Mouse (Mus musculus): ENCODE results near the gene Snx29.

The Snx29 gene

DNA sequence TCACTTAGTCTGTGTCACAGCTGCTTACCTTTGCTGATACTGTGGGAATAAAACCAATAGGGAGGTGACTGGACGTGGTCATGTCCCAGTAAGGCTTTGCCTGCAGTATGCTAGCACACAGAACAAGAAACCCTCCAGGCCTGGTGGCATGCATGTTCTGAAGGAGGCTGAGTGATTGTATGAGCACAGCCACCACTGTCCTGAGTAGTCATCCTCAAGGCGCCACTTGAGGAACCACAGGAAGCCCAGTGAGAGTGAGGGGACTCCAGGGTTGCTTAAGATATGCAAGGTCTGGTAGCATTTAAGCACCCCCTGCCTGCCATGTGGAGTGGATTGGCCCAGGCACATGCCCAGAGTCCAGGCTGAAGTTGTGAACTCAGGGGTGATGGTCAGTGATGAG, 430.8 kb downstream of the Snx29 start:
- in situ Hi-C loops (cut with MboI, MseI): no loop called here

DNA sequence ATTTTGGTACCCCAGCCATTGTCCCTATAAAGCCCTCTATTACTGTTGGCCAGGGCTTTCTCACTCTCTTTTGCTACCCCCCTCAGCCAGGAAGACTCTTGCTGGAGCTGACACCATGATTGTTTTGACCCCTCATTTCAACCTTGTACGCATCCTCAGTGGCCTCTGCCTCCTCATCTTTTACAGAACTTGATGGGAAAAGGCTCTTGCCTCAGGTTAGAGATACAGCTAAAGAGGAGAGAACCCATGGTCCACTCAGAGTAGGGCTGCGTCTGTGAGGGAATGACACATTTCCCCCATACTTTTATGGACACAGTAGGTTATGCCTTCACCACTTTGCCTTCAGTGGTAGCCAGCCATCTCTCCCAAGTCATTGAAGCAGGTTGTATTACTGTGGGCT, 431.4 kb downstream of the Snx29 start:
- in situ Hi-C loops (cut with MboI, MseI): no loop called here

DNA sequence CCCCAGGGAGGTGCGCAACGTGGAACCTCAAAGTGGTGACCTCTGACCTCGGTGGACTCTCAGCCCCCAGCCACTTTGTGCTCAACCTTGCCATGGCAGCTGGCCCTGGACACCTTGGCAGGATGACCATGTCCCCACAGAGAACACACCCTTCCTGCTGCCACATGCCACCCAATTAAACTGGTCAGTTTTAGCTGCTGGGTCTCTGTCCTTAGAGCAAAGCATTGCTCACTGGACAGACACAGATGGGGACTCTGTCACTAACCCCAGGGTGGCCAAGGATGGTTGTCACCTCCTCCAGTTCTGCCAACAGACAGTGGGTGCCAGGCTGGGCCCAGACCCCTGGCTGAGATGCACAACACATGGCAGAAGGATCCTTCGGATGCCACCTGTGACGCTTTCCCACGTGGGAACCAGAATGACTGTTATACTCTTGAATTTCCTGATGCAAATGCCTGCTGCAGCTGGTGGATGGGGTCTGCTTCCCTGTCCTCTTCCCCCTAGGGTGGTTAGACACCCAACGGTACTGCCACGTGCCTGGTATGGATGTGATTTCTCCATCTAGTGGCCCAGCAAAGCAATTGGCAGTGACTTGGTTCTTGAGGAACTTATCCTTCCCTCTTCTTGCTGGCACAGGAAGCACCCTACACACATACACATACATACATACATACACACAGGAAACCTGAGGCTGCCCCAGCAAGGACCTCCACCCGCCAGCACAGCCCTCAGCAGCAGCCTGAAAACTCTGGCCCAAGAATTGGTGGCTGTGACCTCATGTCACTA, 432.8 kb downstream of the Snx29 start:
- in situ Hi-C loops (cut with MboI, MseI): no loop called here

DNA sequence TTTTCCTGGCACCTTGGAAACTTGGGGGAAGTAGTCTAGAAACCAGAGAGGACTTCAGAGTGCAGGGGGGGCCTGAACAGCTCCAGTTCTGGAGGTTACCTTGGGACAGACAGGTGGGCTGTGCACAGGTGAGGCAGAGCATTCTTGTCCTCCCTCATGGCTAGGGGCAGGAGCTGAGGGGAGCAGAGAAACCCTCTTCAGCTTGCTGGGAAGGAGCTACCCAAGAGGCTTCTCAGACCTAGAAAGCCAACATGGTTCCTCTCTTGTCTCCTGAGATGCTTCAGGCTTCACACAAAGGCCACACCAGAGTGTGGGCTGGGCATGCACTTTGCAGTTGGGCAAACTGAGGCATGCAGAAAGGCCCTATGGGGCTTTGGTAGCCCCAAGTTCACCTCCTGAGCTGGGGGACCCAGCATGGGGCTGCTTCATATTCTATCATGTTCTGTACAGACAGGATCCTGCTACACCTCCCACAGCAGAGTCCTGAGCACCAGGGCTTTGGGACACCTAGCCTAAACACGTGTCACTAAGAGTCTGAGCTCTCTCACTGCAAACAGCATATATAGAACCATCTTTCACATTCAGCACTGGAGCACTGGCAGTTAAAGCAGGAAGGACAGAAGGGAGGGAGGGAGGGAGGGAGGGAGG, 434.0 kb downstream of the Snx29 start:
- in situ Hi-C loops (cut with MboI, MseI): no loop called here

DNA sequence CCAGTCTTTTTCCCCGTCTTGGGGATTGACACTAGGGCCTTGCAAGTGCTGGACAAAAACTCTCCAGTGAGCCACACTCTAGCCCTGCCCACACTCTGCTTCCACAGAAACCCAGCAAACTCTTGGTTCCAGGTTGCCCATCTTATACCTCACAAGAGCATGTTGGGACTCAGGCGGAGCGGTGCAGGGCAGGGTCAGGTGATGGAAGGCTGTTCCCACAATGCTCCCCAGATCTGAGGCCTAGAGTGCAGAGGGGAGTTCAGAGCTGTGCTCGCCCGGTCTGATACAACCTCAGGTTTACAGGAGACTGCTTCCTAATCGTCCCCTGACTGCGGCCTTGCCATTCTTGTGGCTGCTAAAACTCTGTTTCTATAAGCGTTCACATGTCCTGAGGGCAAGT, 434.8 kb downstream of the Snx29 start:
- in situ Hi-C loops (cut with MboI, MseI): no loop called here

DNA sequence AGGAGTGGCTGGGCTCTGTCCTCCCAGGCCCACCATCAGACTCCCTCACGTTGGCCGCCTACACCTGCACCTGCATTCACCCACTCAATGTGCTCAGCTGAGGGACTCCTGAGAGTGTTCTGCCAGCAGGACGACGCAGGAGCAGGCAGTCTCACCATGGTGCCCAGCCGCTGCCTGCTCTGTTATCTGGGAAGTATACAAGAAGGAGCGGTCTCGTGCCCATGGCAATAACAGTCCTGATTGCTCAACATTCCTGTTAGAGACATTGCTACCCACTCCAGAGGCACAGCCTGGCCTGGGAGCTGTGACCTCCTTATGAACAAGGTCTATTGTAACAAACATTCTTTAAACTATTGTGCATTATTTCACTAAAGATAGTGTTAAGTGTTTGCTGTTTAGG, 435.2 kb downstream of the Snx29 start:
- in situ Hi-C loops (cut with MboI, MseI): no loop called here

DNA sequence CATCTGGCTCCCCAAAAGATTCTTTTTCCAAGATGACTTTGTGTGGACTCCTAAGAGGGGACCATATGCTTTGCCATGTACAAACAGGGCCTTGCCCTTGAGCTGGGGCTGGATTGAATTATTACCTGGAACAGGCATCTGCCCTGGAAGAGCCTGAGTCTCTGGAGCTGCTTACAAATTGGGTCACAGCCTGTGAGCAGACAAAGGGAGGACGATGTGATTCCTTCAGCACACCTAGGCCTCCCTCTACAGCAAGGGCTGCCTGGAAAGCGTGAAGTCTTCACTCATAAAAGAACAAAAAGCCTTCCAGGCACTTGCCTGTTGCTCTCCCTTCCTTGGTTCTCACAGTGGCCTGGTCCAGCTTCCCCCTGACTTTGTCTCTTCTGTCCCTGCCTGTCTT, 449.6 kb downstream of the Snx29 start:
- in situ Hi-C loops (cut with MboI, MseI): no loop called here

DNA sequence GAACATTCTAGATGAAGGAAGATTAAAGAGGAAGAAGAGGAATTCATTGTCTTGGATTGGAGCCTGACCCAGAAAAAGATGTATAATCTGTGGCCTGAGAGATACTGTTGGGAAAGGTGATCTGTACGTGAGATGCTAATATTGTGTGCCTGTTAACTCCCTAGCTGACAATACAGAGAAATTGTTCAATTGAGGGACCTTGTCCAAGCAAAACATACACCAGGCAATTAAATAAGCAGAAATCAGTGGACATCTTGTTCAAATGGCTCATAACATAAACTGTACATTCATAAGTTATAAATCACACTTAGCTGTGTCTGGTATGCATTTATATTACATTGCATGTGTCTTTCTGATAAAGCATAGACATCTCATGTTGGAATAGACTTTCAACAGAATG, 451.6 kb downstream of the Snx29 start:
- in situ Hi-C loops (cut with MboI, MseI): no loop called here

DNA sequence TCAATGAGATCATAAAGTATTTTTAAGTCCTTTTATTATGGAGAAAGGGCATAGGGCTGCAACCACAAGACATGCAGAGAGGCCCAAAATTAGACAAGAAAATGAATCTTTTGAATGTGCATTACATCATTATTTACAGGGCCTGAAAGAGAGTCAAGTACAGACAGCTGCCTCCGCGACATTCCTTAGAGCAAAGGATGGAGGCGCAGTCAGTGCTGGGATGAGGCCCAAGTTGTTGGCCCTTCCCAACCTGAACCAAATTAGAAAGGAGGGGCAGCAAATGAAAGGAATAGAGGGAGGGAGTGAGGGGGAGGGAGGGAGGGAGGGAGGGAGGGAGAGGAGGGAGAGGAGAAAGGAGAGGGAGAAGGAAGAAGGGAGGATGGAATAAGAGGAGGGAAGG, 453.8 kb downstream of the Snx29 start:
- in situ Hi-C loops (cut with MboI, MseI): no loop called here

DNA sequence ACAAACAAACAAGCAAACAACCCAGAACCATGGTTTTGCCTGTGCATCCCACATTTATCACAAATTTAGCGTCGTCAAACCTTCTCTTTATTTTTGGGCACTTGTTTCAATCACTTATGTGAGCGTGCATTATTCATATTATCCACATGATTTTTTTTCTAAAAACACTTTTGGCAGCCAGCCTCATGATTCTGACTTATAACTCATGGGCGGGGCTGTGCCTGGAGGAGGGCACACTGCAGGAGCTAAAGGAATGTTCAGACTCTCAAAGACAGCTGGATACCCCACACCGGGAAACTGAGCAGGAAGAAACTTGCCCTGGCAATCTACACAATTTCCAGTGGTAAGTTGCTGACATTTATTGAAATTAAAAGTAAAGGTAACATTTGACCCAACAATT, 455.5 kb downstream of the Snx29 start:
- in situ Hi-C loops (cut with MboI, MseI): no loop called here

DNA sequence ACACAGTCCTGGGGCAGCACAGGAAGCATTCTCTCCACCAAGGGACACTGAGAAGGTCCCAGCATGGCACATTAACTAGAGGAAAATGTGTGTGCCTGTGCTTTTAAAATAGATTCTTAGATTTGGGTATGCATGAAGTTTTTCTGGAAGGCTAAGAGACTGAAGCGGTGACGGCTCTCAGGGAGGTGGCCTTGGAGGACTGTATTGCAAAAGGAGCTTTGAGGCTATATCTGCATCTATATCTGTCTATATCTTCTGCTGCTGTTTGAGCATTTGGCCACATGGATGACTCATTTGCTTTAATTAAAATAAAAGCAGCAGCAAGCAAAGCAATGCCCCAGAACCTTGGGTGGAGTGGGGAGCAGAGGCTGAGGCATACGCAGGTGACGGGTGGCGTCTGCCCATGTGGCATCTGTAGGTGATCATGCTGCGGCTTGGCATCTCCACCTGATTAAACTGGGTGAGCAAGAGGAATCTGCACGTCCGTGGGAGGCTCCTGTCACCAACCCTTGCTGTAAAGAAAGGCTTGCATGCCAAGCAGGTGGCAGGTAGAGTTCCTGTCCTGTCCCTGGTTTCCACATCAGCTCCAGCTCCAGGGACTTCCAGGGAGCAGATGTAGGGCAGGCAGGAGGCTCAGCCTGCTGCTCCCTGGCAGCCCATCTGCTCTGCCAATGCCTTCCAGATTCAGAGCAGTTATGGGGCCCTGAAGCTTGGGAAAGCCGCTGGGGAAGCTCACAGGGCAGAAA, 456.2 kb downstream of the Snx29 start:
- in situ Hi-C loops (cut with MboI, MseI): no loop called here

DNA sequence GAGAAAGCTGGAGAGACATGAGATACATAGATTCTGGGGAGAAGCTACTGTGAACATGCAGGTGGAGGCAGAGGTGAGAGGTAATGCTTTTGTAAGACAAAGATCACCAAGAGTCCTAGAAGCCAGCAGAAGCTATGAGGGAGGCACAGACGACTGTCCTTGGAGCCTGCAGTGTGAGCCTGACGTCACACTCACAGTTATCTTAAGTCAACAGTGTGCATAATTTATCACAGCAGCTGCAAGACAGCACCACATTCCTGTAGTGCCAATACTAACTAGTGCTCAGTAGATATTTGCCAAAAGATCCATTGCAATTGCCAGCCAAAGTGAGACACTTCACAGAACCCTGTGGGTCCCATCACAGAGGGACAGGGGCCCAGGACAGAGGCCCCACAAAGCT, 459.4 kb downstream of the Snx29 start:
- in situ Hi-C loops (cut with MboI, MseI): no loop called here

DNA sequence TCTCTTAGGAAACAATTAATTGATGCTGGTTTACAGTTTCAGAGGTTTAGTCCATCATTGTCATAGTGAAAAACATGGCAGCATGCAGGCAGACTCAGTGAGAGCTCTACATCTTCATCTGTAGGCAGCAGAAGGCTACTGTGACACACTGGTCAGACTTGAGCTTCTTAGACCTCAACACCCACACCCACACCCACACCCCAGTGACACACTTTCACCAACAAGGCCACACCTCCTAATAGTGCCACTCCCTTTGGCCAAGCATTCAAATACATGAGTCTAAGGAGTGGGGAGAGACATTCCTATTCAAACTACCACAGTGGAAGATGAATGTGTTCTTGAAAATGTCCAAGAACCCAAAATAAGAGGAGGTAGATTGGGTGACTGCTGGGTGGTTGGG, 460.6 kb downstream of the Snx29 start:
- in situ Hi-C loops (cut with MboI, MseI): no loop called here

DNA sequence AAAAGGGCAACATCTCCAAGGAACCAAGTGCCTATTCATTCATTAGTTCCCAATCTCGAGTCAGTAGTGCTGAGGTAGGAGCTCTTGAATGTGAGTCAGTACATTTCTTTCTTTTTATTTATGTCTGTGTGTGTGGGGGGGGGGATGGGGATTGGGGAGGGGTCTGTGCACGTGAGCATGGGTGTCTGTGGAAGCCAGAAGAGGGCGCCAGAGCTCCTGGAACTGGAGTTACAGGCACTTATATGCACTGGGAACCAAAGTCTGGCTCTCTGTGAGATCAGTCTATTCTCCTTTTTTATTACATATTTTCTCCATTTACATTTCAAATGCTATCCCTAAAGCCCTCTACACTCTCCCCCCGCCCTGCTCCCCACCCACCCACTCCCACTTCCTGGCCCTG, 461.6 kb downstream of the Snx29 start:
- in situ Hi-C loops (cut with MboI, MseI): no loop called here

DNA sequence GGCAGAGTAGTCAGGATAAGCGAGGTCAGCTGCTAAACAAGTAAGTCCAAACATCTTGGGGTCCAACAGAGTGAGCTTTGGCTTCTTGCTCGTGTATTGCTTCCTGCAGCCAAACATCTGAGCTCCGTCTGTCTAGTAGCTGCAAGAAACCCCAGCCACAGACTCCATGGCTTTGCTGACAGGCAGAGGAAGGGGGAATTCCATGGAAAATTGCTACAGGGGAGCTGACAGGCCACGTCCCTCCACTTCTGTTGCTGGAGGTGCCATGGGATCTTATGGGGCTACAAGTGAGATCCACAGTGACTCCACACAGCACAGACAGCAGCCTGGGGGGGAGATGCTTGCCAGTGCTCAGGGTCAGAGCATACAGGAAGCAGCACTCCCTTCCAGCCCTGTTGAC, 463.1 kb downstream of the Snx29 start:
- in situ Hi-C loops (cut with MboI, MseI): no loop called here

DNA sequence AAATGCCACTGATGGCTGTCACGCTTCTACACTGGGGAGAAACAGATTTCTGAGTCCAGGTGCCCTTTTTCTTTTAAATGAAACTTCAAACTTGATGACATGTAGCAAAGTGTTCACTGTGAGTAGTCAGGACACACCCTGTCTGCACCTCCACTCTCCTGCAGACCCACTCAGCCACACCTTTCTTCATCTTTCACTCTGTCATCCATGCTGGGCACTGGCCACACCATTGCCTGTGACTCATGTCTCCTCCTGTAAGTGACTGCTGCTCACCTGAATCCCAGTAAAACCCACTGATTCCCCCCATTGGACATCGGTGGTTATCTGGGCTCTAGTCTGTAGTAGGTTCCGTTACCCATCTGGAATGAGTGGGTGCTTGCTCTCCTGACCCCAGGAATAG, 467.8 kb downstream of the Snx29 start:
- in situ Hi-C loops (cut with MboI, MseI): no loop called here

DNA sequence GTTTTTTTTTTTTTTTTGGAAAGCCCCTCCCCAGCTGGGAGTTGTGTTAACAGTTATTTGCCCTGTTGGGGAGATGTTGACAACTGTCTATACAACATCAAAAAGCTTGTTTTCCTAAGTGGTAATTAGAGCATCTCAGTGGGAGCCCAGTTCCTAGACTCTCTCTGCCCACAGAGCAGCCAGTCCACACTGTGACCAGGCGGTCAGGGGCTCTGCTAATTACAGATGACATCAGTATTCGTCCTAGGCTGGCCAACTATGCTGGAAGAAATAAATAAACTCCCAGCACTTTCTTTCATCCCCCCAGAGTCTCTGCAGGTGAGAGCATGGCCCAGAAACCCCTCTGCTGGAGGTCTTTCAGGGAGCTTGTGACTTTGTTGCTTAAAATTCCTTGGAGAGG, 470.7 kb downstream of the Snx29 start:
- in situ Hi-C loops (cut with MboI, MseI): no loop called here

DNA sequence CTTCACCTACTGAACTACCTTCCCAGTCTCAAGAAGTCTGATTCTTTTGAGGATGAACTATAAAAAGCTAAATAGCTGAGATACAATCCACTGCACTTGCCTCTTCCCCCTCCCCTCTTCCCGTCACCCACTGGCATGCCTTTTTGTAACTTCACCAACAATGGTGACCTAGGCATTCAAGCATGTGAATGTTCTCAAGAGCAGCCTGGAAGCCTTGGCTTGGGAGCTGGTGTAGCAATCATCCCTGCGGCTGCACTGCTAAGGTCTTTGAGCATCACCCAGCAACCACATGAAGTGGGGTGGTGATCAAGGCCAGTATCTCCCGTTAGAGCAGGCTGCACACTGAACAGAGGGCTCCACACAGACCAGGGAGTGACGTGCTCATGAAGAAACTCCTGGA, 471.9 kb downstream of the Snx29 start:
- in situ Hi-C loops (cut with MboI, MseI): no loop called here

DNA sequence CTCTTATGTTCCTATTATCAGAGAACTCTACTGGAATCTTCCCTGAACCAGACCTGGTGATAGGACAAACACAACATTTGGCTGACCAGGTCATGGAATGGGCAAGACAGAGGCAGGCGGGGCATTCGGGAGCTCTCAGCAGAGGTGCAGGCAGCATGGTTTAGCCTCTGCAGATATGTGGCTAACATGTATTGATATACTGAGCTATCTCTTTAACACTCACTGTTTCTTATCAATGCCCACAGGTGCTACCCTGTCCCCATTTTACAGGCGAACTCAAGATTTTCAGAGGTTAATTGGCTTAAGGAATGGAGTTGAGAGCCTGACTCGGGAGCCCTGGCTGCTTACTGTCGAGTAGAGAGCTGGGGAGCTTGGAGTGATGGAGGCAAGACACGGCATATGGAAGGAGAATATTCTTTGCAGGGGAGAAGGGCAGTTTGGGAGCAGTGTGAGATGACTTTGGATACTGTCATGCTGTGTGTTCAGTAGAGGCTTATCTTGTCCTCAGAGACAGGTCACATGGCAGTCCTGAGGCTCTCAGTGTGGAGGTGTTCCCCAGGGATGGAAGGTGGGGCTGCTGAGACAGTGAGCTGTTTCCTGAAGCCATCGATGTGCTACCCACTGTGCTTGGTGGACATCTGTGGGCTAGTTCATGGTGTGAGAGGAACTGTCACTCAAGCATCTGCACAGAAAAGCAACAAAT, 473.2 kb downstream of the Snx29 start:
- in situ Hi-C loops (cut with MboI, MseI): no loop called here

DNA sequence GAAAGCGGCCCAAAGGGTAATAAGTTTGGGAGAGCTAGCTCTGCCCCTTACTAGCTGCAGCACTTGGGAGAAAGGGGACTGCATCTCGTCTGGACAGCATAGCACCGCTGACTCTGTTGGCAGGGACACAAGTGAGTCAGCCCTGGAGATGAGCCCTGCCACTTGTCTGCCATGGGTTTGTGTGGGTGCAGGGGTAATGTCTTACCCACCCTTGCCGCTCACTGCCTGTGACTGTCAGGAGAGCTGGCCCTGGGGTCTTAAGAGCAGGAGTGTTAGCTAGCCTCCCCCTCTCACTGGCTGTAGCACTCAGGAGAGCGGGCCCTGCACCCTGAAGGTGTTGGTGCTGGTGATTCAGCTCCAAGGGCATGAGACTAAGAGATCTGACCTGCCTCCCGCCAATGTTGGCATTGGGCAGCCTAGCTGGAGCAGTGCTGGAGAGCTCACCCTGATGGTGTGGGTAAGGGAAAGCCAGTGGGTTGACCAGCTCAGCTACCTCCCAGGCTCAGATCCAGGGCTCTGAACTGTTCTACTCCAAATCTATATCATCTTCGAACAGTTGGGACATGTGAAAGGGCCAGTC, 479.3 kb downstream of the Snx29 start:
- in situ Hi-C loops (cut with MboI, MseI): no loop called here

Data from T-helper 17 cell (primary cell).